Mouse (Mus musculus) G1E-ER4 (cell line): ENCODE measurements around the gene Myh13. TPM values are rescaled to one million over a fixed set of nuclear protein-coding genes. Genes with fewer than 3 reads are reported as not detected.

Experiments
- GATA1 ChIP-seq: IDR thresholded peaks from one replicate; pipeline ENCODE4 v1.8.0; 2012; ENCODE audit warnings: low read length, inconsistent platforms
- polyA plus RNA-seq: library from polyadenylated mRNA; stranded (reverse); fragments of >175 nt; gene quantifications from 2 replicates; pipeline ENCODE4 v1.2.3, GENCODE M21; 2012

The Myh13 gene
- polyA plus RNA-seq, 1 experiment: not detected

DNA sequence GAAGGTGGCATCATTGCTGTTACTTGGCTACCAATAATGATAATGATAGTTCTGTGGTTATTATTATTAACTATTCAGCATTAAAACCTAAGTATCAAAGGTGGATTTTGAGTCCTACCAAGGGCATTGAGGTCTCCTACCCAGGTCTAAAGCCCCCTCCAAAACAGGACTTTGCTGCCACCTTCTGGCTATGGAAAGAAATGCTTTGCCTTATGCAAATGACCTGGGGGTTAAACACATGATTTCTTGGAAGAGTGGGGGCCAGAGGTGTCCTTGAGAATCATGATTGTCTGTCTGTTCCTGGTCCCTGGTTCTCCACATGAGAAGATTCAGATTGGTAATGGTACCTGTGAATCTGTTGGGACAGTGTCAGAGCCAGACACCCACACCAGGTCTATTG, 54.9 kb downstream of the Myh13 start:
- TF ChIP-seq GATA1: no peak

DNA sequence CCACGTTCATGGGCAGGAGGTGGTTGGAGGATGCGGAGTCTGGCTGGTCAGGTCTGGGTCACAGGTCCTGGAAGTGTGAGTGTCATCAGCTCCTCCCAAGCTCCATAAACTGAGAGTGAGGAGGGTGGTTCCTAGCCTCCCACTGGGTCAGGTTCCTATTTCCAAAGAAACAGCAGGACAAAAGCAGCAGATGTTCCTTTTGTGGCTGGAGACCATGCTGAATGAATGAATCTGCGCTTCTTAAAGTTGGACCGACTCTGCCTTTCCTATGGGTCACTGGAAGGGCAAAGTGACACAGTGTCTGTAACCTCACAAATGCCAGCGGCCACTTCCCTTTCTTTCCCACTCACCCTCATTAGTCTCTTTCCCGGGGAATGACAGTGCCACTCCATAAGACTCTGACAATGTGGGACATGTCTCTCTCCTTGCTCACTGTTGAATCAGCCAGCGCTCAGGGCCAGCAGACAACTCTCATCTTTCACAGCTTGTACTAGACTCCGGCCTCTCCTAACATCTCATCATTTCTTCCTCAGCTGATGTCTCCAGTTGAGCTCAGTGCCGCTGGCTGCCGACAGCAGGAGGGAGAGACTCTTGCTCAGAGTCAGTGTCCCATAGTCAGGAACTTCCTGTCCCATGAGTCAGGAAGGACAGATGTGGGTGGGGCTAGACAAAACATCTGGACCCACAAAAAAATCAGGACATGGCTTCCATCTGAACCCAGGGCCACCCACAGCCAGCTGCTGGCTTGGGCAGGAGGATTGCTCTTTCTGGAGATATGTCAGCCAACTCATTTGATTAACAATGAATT, 58.4 kb downstream of the Myh13 start:
- no peak for TF ChIP-seq GATA1

DNA sequence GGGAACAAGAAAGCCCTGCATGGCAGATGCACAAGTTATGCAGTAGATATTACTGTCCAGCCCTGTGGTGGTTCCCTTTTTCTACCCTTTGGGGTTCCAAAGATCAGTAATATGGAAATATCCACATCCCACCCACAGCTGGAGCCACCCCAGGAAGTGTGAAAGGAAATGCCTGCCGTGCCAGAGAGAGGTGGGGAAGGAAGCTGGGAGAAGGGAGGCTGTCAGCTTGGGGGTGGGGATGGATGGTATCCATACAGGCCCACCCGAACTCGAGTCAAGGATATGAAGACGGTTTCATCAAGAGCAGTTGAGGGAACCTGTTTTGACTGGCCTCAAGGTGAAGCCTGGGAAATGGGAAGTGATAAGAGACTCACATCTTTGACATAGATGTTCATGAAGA, 60.4 kb downstream of the Myh13 start:
- no peak for TF ChIP-seq GATA1

GRCm38 (mm10) chr11:67384653-67385052, 63.2 kb downstream of the Myh13 start:
- TF ChIP-seq GATA1: no peak

DNA sequence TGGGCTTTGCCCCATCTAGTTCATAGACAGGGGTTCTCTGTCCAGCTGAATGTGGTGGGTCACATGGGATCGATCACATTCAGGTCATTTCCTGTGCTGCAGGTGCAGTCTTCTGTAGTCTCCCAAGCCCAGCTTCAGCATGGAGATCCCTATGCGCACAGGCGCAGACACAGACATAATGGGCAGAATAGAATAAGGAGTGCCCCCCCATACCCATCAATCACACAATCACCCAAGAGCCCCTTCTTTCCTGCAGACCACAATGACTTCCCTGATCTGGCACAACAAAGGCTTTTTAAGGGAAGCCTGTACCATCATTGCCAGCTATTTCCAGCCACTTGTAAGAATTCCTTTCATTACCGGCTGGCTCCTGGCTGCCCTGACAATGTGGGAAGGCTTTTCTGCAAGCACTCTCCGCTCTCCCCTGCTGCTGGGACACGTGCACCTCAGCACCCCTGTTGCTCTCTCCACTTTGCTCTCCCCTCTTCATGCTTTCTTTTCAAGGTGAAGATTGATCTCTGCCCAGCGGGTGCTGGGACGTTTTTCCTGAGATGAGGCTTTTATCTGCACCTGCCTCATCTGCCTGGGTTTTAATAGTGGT, 65.5 kb downstream of the Myh13 start:
- no peak for TF ChIP-seq GATA1

DNA sequence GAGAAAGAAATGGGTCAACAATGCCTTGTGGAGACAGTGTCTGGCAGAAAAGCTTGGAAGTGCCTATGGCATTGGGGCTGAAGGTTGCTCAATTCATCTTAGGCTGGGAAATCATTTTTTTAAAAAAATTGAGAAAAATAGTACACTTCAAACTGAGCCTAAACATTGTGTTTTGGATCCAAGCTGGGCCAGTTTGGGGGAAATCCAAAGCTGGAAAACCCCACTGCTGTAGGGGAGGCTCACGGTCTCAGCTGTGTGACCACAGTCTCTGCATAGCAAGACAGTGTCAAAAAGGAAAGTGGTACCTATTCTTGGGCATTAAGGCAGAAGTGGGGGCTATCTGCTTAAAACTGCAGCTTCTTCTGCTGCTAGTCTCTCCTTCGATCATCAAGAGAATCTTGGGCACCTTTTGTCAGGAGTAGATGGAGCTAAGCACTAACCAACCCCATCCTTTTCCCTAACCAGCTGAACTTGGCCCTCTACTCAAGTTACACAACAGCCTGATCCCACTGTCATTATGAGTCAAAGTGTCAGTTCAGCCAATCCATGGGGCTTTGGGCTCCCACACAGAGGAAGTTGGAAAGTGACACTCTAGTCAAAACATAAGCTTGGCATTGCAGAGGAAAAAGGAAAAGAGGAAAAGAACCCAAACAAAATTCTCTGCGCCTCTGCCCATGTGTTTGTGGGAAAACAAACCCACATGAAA, 69.4 kb downstream of the Myh13 start:
- TF ChIP-seq GATA1: no peak

DNA sequence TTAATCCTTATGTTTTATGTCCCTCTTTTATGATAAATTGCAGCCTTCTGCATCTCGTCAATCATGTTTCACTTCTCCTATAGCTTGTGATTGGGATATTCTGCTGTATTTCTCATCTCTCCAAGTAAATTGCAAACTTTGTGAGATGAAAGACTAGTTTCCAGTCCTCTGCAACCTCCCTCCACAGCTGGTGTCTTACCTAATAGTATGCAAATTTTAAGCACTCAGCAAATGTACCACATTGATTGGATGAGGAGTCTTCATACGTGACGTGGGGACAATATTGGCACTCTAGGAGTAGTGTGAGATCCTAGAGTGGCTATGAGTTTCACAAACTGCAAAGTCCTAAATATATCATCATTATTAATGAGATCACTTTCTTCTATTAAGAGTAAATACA, 70.9 kb downstream of the Myh13 start:
- no peak for TF ChIP-seq GATA1

DNA sequence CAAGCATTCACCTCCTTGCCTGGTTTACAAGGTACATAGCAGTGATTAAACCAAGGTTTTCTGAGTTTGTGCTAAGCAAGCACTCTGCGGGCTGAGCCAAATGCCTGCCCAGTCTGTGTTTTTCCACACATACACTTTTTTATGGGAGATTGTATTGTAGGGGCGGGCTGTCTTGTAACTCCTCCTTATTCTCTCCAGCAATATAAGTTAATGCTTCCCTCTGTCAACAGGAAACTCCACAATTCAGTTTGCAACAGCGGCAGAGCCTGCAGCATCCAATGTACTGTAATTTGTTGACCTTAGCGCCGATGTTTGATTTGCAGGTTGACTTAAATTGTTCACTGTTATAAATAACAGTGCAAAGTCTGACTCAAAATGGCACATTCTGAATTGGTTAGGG, 79.5 kb downstream of the Myh13 start:
- no peak for TF ChIP-seq GATA1

- TF ChIP-seq GATA1: no peak
Measured at GRCm38 (mm10) chr11:67414346-67414940, 93.0 kb downstream of the Myh13 start.

Other genes starting within 250 kb of the Myh13 start
- gene Myh3, start 243.4 kb upstream of the Myh13 start, polyA plus RNA-seq: 0.01 TPM in 1 of 2 replicates, not detected in the other
- gene Myh2, start 150.6 kb upstream of the Myh13 start, polyA plus RNA-seq: not detected in 2 replicates
- not detected in 2 replicates for gene Myh1, start 121.6 kb upstream of the Myh13 start, polyA plus RNA-seq
- gene Myh4, start 83.6 kb upstream of the Myh13 start, polyA plus RNA-seq: not detected in 2 replicates
- not detected in 2 replicates for gene Myh8, start 44.5 kb upstream of the Myh13 start, polyA plus RNA-seq
- gene Gas7, start 133.8 kb downstream of the Myh13 start, polyA plus RNA-seq: not detected in 2 replicates